Mouse (Mus musculus) midbrain, embryonic 16.5 days (tissue): ENCODE measurements around the gene Trnau1ap. TPM values are rescaled to one million over a fixed set of nuclear protein-coding genes. Genes with fewer than 3 reads are reported as not detected.
A peak's percentile ranks its signal among the peaks of the same experiment; 100 is the strongest.
"Not testable (repeated sequence)": the region's sequence is repeated elsewhere in the genome, so short reads cannot be mapped to it uniquely, and the experiment has no call there.

Source experiments
- ATAC-seq: fragments of 200-750 bp; cut with Nextera tagmentation; 2 replicates; pipeline ENCODE4 v1.8.0; 2017; ENCODE audit warnings: moderate TSS enrichment
- H3K27ac ChIP-seq: fragments of 300-500 bp; sonication (generic); 2 replicates; pipeline ENCODE4 v1.5.1; 2014; ENCODE audit warnings: mild to moderate bottlenecking, low read length, mixed read lengths
- H3K27me3 ChIP-seq: fragments of 300-500 bp; sonication (generic); 2 replicates; pipeline ENCODE4 v1.6.1; 2014; ENCODE audit warnings: low read depth, low read length, mixed read lengths; ENCODE audit not compliant: control insufficient read depth, insufficient read depth
- H3K36me3 ChIP-seq: fragments of 300-500 bp; sonication (generic); 2 replicates; pipeline ENCODE4 v1.6.1; 2014; ENCODE audit warnings: mild to moderate bottlenecking, low read length, moderate library complexity, mixed read lengths; ENCODE audit not compliant: control insufficient read depth, insufficient read depth
- H3K4me1 ChIP-seq: fragments of 300-500 bp; sonication (generic); 2 replicates; pipeline ENCODE4 v1.6.1; 2014; ENCODE audit warnings: mild to moderate bottlenecking, low read length, mixed read lengths; ENCODE audit not compliant: control insufficient read depth, insufficient read depth
- H3K4me2 ChIP-seq: fragments of 300-500 bp; sonication (generic); 2 replicates; pipeline ENCODE4 v1.6.1; 2014; ENCODE audit warnings: mild to moderate bottlenecking, low read length, mixed read lengths
- H3K4me3 ChIP-seq: fragments of 300-500 bp; sonication (generic); 2 replicates; pipeline ENCODE4 v1.5.1; 2014; ENCODE audit warnings: low read depth, mild to moderate bottlenecking, low read length, moderate library complexity, mixed read lengths
- H3K9ac ChIP-seq: fragments of 300-500 bp; sonication (generic); 2 replicates; pipeline ENCODE4 v1.6.1; 2014; ENCODE audit warnings: low read depth, low read length, mixed read lengths
- H3K9me3 ChIP-seq: fragments of 300-500 bp; sonication (generic); replicated peaks from 2 replicates; pipeline ENCODE4 v1.6.1; 2014; ENCODE audit warnings: mild to moderate bottlenecking, low read length, mixed read lengths; ENCODE audit not compliant: control insufficient read depth, poor library complexity, severe bottlenecking
- WGBS: fragments of 180-500 bp; shearing (Covaris S2); extraction: QIAGEN DNeasy Blood & Tissue Kit; methylation state at CpG from one replicate; pipeline ENCODE4 v1.1.7; 2014; 5-methylcytosine and 5-hydroxymethylcytosine counted together
- polyA plus RNA-seq: library from polyadenylated mRNA; unstranded; fragments of >200 nt; fragmentation: Nextera tagmentation; extraction: Ambion mirVana; gene quantifications from 2 replicates; pipeline ENCODE4 v1.2.1, GENCODE M21; 2015

Trnau1ap gene
- polyA plus RNA-seq, 1 experiment from 2014 or later, result 76.6 TPM

DNA sequence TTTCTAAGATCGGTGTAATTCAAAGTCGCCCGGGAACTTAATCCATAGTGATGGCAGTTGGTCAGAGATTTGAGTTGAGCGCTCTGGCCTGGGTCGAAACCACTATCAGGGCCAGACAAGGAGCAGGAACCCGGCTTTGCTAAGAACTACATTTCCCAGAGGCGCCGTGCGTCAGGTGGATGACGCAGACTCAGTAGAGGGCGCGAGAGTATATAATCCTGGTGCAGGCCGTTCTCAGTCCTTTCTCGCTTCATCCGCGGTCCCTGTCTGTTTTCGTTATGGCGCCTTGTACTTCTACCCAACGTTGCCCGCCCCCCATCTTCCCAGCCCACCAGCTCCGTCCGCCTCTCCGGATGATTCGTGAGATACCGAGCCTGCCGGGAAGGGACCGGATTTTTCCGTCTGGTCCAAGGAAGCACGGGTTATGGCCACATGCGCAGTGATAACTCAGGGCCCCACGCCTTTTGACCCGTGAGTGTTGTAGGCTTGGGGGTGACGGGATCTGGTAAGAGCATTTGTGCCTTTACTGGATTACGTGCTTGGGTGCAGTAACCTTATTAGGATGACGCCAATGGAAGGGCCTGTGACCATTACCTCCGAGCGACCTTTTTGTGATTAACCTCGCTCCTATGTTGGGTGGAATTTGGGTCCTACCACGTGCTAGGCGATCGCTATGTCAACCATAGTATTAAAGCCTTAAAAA, 20.8 kb downstream of the Trnau1ap start:
- H3K4me1 ChIP-seq, result peaks cover 10% of the 10 kb centered on the region
- H3K4me2 ChIP-seq, result peak overlapping the region; percentile 75
- H3K36me3 ChIP-seq, result peaks cover 11% of the 10 kb centered on the region
- WGBS, result under 1% methylated on average over 41 of the region's 41 CpGs
- H3K9ac ChIP-seq, result peak overlapping the region; percentile 81
- H3K27ac ChIP-seq, result peak overlapping the region; percentile 90
- H3K9me3 ChIP-seq, result no peaks in the 10 kb centered on the region
- H3K27me3 ChIP-seq, result no peaks in the 10 kb centered on the region
- H3K4me3 ChIP-seq, result peak overlapping the region; percentile 55
- ATAC-seq, result peak; percentile 95

DNA sequence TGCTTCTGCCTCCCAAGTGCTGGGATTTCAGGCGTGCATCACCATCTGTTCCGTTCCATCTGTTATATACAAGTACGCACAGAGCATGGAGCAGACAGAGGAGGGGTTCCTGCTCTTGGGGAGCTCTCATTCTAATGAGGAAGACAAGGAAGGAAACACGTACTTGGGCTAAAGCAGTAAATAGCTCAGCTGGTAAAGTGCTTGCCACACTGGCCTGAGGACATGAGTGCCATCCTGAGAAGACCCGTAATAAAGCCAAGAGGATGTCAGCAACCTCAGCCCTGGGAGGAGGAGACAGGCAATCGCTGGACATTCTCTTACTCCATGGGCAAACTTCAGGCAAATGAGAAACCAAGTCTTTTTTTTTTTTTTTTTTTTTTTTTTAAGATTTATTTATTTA, 23.3 kb downstream of the Trnau1ap start:
- 85% methylated on average over 6 of the region's 6 CpGs for WGBS
- H3K27ac ChIP-seq, result no peak overlapping the region
- peaks cover 13% of the 10 kb centered on the region for H3K4me1 ChIP-seq
- H3K4me2 ChIP-seq, result no peak overlapping the region
- no peak overlapping the region for H3K4me3 ChIP-seq
- H3K36me3 ChIP-seq, result peaks cover 6% of the 10 kb centered on the region
- H3K27me3 ChIP-seq, result no peaks in the 10 kb centered on the region
- no peak for ATAC-seq
- H3K9me3 ChIP-seq, result no peaks in the 10 kb centered on the region
- H3K9ac ChIP-seq, result no peak overlapping the region

DNA sequence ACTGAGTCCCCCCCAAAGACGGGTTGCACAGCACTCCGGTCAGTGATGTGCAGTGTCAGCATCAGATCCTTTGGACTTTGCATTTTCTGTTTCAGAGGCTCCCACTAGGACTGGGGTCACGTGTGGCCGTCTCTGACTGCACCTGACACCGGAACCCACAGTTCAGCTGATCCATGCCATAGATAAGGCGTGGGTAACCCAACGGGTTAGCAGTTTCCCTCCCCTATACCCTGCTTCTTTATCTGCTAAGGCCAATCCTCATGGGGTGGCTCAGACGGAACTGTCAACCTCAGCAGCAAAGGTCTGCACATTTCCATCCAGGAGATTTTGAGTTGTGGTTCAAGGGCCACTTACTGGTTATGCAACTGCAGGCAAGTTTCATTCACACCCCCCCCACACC, 24.1 kb downstream of the Trnau1ap start:
- H3K27me3 ChIP-seq, result no peaks in the 10 kb centered on the region
- 88% methylated on average over 8 of the region's 8 CpGs for WGBS
- ATAC-seq, result no peak

DNA sequence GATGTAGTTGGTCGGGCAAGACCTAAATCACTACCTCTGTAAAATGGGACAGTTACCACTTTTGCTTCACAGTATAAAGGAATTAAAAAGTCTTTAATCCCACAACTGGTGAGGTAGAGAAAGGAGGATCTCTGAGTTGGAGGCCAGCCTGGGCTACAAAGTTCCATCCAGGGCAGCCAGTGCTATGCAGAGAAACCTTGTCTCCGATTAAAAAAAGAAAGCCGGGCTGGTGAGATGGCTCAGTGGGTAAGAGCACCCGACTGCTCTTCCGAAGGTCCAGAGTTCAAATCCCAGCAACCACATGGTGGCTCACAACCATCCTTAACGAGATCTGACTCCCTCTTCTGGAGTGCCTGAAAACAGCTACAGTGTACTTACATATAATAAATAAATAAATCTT, 25.9 kb downstream of the Trnau1ap start:
- H3K9me3 ChIP-seq, H3K4me1 ChIP-seq, H3K27ac ChIP-seq, H3K36me3 ChIP-seq, ATAC-seq, H3K27me3 ChIP-seq: not testable (repeated sequence)
- H3K4me2 ChIP-seq, result peak overlapping the region; percentile 67
- 46% methylated on average over 6 of the region's 6 CpGs for WGBS
- H3K4me3 ChIP-seq, result peak overlapping the region; percentile 42
- H3K9ac ChIP-seq, result peak overlapping the region; percentile 57

More for the DNA sequence above, 24.1 kb downstream of the Trnau1ap start:
- Histone ChIP-seq H3K4me2 (no peak overlapping the region), H3K4me1 (peaks cover 9% of the 10 kb centered on the region), H3K27ac (no peak overlapping the region), H3K36me3 (peaks cover 3% of the 10 kb centered on the region), H3K4me3 (no peak overlapping the region), H3K9me3 (no peaks in the 10 kb centered on the region), H3K9ac (no peak overlapping the region)

GRCm38 (mm10) chr4:132302939-132303479, 26.3 kb downstream of the Trnau1ap start, which contains the start of gene Rab42:
Gene Rab42 (minus strand): TSS chr4:132303385.
- Histone ChIP-seq H3K9me3 (no peaks in the 10 kb centered on the region), H3K4me2 (peak within 1 kb of the TSS; percentile 67), H3K4me3 (peak within 1 kb of the TSS; percentile 42), H3K27ac (no peak within 1 kb of the TSS), H3K36me3 (no peaks in the 10 kb centered on the region), H3K27me3 (no peaks in the 10 kb centered on the region), H3K4me1 (0 out of 2 replicates have a peak, but pooled peaks cover 2% of the 10 kb centered on the region), H3K9ac (peak within 1 kb of the TSS; percentile 57)
- WGBS, result 1% methylated on average over 31 of the region's 31 CpGs
- peak; percentile 43; the same call in 1 of the 2 replicates for ATAC-seq

DNA sequence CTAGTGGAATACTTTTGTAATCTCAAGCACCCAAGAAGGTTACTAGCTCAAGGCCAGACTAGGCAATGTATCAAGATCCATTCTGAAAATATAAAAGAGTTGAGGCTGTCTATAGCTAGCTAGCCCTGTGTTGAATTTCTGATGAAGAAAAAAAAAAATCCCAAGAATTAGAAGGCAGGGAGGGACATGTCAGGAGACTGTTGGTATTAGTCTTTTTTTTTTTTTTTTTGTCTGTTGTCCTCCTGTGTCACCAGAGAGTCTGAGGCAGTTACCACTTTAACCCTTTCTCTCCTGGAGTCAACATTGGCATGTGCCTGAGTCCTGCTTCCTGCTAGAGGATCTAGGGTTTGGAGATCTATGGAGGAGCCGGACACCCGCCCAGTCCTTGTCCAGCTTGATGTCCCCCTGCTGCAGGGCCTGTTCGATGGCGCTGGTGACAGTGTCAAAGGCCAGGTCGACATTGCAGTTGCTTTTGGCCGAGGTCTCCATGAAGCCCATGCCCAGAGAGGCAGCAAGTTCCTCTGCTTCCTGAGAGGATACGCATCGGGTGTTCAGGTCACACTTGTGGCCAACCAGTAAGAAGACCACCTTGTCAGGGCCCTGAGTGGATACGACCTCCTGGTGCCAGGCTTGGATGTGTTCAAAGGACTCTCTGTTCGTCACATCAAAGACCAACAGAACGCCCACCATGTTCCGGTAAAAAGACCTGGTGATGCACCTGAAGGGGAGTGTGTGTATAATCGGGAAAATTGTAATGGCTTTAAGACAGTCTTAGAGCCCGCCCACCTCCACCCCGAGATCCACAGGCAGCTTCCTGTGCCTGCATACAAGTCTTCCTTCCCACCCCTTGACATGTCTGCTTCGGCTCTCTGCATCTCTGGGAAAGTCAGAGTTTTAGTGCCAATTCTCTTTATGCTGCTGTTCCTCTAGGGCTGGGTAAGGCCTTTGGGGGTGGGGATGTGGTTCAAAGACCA, 27.1 kb downstream of the Trnau1ap start:
- ATAC-seq, result 0 out of 2 replicates have a peak, but pooled peaks have one; percentile 16
- Histone ChIP-seq H3K9ac (peak overlapping the region; percentile 57), H3K4me1 (0 out of 2 replicates have a peak, but pooled peaks cover 2% of the 10 kb centered on the region), H3K27me3 (no peaks in the 10 kb centered on the region), H3K4me3 (peak overlapping the region; percentile 42), H3K9me3 (no peaks in the 10 kb centered on the region), H3K36me3 (no peaks in the 10 kb centered on the region), H3K27ac (no peak overlapping the region), H3K4me2 (peak overlapping the region; percentile 67)
- 68% methylated on average over 16 of the region's 16 CpGs for whole genome bisulfite sequencing

DNA sequence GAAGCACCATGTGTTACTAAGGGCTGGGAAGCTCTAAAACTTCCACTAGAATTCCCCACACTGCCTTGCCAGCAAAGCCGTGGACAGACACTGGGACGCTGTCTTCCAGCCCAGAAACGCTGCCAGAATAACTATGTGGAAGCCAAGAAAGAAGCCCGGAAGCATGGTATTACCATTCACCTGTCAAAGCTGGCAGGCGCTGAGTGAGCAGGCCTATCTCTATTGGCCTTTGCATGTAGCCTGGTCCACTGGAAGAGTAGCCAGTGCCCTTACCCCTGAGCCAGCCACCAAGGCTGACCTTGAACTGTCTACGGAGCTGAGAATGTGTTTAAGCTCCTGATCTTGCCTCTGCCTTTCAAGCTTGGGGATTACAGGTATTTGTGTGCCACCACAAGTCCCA, 27.9 kb downstream of the Trnau1ap start:
- Histone ChIP-seq H3K4me1 (0 out of 2 replicates have a peak, but pooled peaks cover 2% of the 10 kb centered on the region), H3K9me3 (no peaks in the 10 kb centered on the region), H3K4me3 (no peak overlapping the region), H3K9ac (no peak overlapping the region), H3K27me3 (no peaks in the 10 kb centered on the region), H3K27ac (no peak overlapping the region), H3K36me3 (no peaks in the 10 kb centered on the region), H3K4me2 (no peak overlapping the region)
- no peak for ATAC-seq
- 83% methylated on average over 6 of the region's 6 CpGs for WGBS

DNA sequence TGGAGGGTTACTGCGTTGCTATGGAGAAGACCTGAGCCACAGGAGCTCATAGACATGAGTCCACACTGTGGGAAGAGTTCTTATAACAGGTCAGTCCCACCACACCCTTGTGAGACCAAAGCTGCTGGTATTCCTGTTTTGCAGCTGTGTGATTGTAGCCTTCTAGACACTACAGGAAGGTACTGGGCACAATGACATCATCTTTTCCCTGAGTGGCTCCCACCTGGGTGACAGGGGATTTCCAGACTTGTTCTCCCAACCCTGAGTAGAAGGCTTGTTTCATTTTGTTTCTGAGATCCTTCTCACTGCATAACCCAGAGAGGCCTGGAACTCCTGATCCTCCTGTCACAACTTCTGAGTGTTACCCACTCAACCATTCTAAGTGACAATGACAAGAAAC, 29.5 kb downstream of the Trnau1ap start:
- H3K9ac ChIP-seq, result no peak overlapping the region
- no peaks in the 10 kb centered on the region for H3K27me3 ChIP-seq
- no peak overlapping the region for H3K4me2 ChIP-seq
- no peak overlapping the region for H3K4me3 ChIP-seq
- no peaks in the 10 kb centered on the region for H3K36me3 ChIP-seq
- 0 out of 2 replicates have a peak, but pooled peaks cover 2% of the 10 kb centered on the region for H3K4me1 ChIP-seq
- no peaks in the 10 kb centered on the region for H3K9me3 ChIP-seq
- 91% methylated on average over 1 of the region's 1 CpGs for WGBS
- ATAC-seq, result no peak
- H3K27ac ChIP-seq, result no peak overlapping the region
